Mouse (Mus musculus) urinary bladder, postnatal 4 days (tissue): ENCODE data around the gene Ppp1r3f.

Experiments
- DNase-seq, 2 experiments: peaks; one replicate each; pipeline ENCODE4 v3.0.0; 2021 to 2022; ENCODE audit warnings: low spot score in 2 of 2

The Ppp1r3f gene

GRCm38 (mm10) chrX:7553474-7553873 lies 20.6 kb downstream of the Ppp1r3f start:
- DNase-seq = no peak

- no peak for DNase-seq
These were observed 49.1 kb downstream of the Ppp1r3f start for GRCm38 (mm10) chrX:7524961-7525360.
